Mouse (Mus musculus) thymus, postnatal 14 days (tissue): ENCODE results near the gene Wdr38.

ENCODE experiments used
- DNase-seq: peaks from one replicate; pipeline ENCODE4 v3.0.0; 2021

The Wdr38 gene

GRCm38 (mm10) chr2:38997386-38998374 is at the start of gene Wdr38:
Wdr38 (plus strand) TSS chr2:38997476.
- DNase-seq = peak; percentile 88

GRCm38 (mm10) chr2:38947566-38947965 is 49.7 kb upstream of the Wdr38 start:
- DNase-seq = no peak

GRCm38 (mm10) chr2:38950281-38950719 is 47.0 kb upstream of the Wdr38 start:
- DNase-seq = no peak

- DNase-seq = no peak
Observed at GRCm38 (mm10) chr2:38953152-38953883, 44.0 kb upstream of the Wdr38 start.

GRCm38 (mm10) chr2:38956062-38956461 is 41.2 kb upstream of the Wdr38 start:
- DNase-seq = no peak

GRCm38 (mm10) chr2:38957671-38958223 is 39.5 kb upstream of the Wdr38 start:
- DNase-seq = no peak

- no peak for DNase-seq
Observed at GRCm38 (mm10) chr2:38964198-38964597, 33.1 kb upstream of the Wdr38 start.

- DNase-seq = no peak
Observed at GRCm38 (mm10) chr2:38969650-38970049, 27.6 kb upstream of the Wdr38 start.

- no peak for DNase-seq
Observed at GRCm38 (mm10) chr2:38970057-38970456, 27.2 kb upstream of the Wdr38 start.

GRCm38 (mm10) chr2:38973223-38973622 is 24.1 kb upstream of the Wdr38 start:
- DNase-seq = no peak

GRCm38 (mm10) chr2:38973701-38974100 is 23.6 kb upstream of the Wdr38 start:
- DNase-seq = no peak

GRCm38 (mm10) chr2:38974171-38974570 is 23.1 kb upstream of the Wdr38 start:
- no peak for DNase-seq

- DNase-seq = no peak
Observed at GRCm38 (mm10) chr2:38975181-38975580, 22.1 kb upstream of the Wdr38 start.

- DNase-seq = no peak
Observed at GRCm38 (mm10) chr2:38975941-38976805, 21.1 kb upstream of the Wdr38 start.

GRCm38 (mm10) chr2:38977837-38978236 is 19.4 kb upstream of the Wdr38 start:
- no peak for DNase-seq

- DNase-seq = no peak
Observed at GRCm38 (mm10) chr2:38983456-38983855, 13.8 kb upstream of the Wdr38 start.

- DNase-seq = no peak
Observed at GRCm38 (mm10) chr2:38986580-38986979, 10.7 kb upstream of the Wdr38 start.

GRCm38 (mm10) chr2:38987371-38987770 is 9.9 kb upstream of the Wdr38 start:
- no peak for DNase-seq

GRCm38 (mm10) chr2:38987803-38988510 is 9.3 kb upstream of the Wdr38 start:
- DNase-seq = peak; percentile 63

GRCm38 (mm10) chr2:38988929-38989328 is 8.3 kb upstream of the Wdr38 start:
- no peak for DNase-seq

GRCm38 (mm10) chr2:38992004-38992403 is 5.3 kb upstream of the Wdr38 start:
- DNase-seq = no peak

GRCm38 (mm10) chr2:38992452-38992851 is 4.8 kb upstream of the Wdr38 start:
- DNase-seq = no peak
